Mouse (Mus musculus) B cell, adult 2 months (primary cell): ENCODE results near the gene 4930524B15Rik.
A peak's percentile ranks its signal among the peaks of the same experiment; 100 is the strongest.
"Not testable (repeated sequence)": the region's sequence is repeated elsewhere in the genome, so short reads cannot be mapped to it uniquely, and the experiment has no call there.

Experiments used
- DNase-seq, 2 experiments: peaks; one replicate each; pipeline ENCODE4 v3.0.0; 2022

The 4930524B15Rik gene

GRCm38 (mm10) chr11:31984786-31985185 is 19.4 kb downstream of the 4930524B15Rik start:
- DNase-seq = no peak

DNA sequence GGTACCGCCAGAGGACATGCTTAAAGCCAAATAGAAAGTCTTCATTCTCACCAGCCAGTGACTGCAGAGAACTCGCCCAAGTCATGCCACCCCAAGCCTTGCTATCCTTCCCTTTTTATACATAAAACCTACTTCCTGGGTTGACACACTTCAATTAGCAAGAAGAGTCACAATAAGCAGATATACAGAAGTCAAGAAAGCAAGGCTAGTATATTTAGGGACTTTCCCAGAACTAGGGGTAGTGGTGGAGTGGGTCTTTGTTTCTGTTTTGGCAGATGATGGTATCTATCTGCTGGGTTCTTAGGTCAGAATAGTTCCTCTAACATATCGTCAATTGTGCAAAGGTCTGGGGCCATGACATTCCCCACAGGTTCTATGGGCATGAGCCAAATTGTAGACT is 27.1 kb downstream of the 4930524B15Rik start:
- no peak for DNase-seq

DNA sequence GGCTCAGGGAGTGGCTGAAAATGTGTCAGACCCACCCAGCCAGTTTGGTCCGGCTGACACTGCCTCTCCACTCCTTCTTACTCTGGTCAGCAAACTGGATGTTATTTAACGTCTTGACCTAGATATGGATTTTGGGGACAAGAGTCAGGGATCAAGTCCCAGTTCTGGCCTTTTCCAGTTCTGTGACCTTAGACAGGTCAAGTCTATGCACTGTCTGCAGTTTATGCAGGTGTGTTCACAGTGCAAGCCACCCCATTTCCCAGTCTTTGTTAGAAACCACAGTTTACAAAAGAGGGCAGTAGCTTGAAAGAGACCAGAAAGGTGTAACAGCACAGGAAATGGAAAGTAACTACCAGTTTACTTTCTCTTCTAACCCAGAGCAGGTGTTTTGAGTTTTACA is 34.3 kb downstream of the 4930524B15Rik start:
- DNase-seq = no peak

DNA sequence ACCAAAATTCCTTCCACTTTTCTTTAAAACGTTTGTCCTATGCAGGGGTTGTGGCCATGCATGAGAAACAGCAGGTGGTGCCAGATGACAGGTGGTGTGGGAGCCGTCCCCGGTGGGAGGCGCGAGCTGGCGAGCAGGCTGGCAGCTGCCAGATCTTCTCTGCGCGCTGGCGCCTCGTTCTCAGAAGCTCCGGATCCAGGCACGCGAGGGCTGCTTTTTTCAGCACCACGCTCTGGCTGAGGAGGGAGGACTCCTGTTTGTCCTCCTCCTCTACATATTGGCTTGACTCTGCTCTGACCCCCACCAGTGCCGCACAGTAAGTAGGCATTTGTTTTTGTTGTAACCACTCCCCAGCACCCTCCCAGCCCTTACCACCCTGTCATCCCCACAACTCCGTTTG is 34.9 kb downstream of the 4930524B15Rik start, which contains the start of gene Nsg2:
TSS of gene Nsg2 (plus strand) at position 183 of the 400 bp plus-strand sequence.
- DNase-seq = peak; percentile 75

GRCm38 (mm10) chr11:32001181-32001910 is 36.0 kb downstream of the 4930524B15Rik start:
- no peak for DNase-seq

GRCm38 (mm10) chr11:32002670-32003072 is 37.3 kb downstream of the 4930524B15Rik start:
- DNase-seq = no peak

DNA sequence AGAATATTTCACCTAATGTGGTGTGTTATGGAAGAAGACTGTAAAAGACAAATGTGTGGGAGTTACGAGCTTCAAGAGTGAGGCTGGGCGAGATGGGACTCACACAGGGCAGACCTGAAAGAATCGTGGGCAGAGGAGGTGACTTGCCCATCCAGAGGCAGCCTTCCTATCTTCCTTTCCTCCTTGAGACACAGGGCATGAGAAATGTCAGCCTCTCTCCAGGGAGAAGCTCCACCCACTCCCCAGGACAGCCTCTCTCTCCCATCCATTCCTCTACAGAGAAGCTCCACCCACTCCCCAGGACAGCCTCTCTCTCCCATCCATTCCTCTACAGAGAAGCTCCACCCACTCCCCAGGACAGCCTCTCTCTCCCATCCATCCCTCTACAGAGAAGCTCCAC is 42.7 kb downstream of the 4930524B15Rik start:
- DNase-seq = not testable (repeated sequence)

DNA sequence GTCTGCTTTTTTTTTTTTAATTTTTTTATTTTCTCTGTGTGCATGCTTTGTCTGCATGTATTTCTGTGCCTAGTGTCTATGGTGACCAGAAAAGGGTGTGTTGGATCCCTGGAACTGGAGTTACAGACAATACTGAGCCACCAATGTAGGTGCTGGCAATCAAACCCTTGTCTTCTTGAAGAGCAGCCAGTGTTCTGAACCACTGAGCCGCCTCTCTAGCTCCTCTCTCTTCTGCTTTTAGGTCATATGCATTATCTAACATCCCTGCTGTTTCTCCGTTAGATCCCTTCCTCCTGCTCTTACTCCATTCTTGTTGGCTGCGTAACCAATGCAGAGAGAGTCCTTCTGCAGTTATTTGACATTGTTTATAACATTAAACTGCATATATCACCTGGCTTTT is 43.5 kb downstream of the 4930524B15Rik start:
- DNase-seq = no peak

- DNase-seq = peak in 1 of 2 experiments; percentile 26
Measured at GRCm38 (mm10) chr11:32009961-32010662, 44.7 kb downstream of the 4930524B15Rik start.

- DNase-seq = peak in 1 of 2 experiments; percentile 30
Measured at GRCm38 (mm10) chr11:32010663-32010970, 45.2 kb downstream of the 4930524B15Rik start.

- peak in 1 of 2 experiments; percentile 22 for DNase-seq
Measured at GRCm38 (mm10) chr11:32011867-32012603, 46.6 kb downstream of the 4930524B15Rik start.

GRCm38 (mm10) chr11:32013014-32013427 is 47.6 kb downstream of the 4930524B15Rik start:
- DNase-seq = no peak

DNA sequence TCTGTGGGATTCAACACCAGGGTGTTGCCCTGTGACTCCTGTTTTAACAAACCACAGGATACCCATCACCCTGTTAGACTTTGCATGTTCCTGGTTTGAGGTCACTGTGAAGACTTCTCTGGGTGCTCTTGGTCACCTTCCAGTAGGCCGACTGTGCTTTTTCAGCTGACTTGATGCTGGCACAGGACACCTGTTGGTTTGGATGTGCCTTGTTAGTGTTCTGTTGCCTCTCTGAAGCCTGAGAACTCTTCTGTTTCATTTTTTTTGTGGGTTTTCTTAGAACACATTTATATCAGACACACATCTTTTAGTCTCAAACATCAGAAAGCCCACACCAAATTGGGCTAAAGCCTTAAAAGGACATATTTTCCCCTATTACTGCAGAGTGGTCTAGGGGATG is 48.2 kb downstream of the 4930524B15Rik start:
- no peak for DNase-seq

DNA sequence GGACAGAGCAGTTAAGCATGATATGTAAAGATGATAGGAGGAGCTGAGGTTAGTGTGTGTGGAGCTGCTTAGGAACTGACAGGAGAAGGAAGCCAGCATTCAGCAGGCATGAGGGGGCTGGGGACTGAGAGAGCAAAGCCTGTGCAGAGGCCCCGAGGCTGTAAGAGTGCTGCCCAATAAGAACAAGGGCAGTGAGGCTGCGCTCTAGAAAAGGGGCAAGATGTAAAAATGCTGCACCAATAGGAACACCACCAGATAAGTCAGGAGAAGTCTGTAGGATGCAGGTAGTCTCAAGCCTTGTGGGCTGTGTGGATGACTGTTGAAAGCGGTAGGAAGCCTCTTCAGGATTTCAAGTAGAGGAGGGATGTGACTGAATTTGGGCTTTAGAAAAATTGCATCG is 52.8 kb downstream of the 4930524B15Rik start:
- no peak for DNase-seq

- no peak for DNase-seq
Measured at GRCm38 (mm10) chr11:32020031-32020965, 54.9 kb downstream of the 4930524B15Rik start.

DNA sequence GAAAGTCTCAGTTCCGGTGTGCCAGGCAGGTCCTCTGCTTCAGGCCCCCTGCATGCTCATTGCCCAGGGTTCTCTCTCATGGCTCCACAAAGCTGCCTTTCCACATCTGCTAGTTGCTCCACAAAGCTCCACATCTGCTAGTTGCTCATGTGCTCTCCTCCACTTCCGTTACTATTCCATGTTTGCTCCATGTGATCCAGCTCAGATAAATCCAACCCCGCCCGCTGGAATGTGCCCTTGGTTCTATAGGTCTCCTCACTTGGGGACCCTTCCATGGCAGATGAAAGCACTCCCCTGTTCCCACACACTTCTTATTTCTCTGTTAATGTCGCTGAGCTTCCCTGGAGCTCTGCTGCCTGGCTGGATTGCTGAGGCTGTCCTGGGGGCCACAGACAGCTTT is 61.2 kb downstream of the 4930524B15Rik start:
- no peak for DNase-seq

DNA sequence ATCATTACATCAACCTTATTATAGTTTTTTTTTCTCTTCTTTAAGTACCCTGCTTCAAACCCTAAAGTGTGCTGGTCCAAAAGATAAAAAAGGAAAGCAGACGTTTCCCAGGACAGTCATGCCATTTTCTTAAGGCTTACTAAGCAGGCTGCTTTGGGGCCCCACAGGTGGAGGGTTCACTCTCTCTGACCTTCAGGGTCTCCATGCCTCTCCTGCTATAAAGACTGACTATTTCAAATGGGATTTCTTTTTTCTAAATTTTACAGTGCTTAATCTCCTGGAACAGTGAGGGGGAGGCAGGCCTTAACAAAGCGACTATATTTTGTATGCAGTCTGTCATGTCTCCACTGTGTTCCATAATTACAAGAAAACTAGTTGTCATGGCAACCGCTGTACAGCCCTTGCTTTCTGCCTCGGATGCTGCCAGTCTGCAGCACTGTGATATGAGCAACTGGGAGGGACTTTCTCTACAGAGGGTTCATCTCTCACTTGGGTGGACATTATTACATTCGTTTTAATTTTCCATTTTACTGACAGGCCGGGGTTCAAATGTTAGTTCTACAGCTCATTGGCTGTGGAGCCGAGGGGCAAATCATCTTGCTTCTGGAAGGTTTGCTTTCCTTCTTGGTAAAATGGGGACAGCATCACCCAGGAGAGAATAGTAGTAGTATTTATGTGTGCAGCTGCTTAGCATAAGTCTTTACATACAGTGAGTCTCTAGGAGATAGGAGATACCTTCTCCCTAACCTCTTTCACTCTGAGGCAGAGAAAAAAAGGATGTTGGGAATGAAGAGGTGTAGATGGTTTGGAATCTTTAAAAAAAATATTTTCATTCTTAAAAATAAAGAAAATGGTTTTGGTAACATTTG is 62.3 kb downstream of the 4930524B15Rik start:
- DNase-seq = no peak

DNA sequence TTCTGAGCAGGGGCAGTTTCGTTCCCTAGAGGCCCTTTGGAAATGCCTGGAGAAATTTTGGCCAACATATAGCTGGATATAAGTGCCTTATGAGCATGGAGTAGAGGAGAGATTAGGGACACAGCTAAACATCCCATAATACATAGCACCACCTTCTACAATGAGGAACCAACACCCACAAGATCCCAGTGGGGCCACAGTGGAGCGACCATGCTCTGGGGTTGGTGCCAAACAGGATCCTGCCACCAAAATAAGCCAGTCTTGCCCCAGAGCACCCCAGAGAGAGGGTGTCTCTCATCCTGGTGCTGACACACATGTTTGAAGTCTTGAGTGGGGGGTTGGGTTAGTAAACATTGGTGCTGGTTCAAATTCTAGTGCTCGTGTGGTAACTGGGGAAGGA is 63.2 kb downstream of the 4930524B15Rik start:
- DNase-seq = no peak
